Mouse (Mus musculus): ENCODE measurements around the gene Pex14.

- TF ChIP-seq CTCF (IDR thresholded peaks at IDR 0.05; ENCODE audit: borderline replicate concordance, insufficient read depth, low read length) (no peak), POLR2A (IDR thresholded peaks at IDR 0.05; ENCODE audit: low read depth, low read length) (no peak)
These were observed 74.4 kb downstream of the Pex14 start for GRCm38 (mm10) chr4:149025242-149025641.
